Comparison of ENCODE assay signal across 22 mouse cellular contexts in the genomic region with DNA sequence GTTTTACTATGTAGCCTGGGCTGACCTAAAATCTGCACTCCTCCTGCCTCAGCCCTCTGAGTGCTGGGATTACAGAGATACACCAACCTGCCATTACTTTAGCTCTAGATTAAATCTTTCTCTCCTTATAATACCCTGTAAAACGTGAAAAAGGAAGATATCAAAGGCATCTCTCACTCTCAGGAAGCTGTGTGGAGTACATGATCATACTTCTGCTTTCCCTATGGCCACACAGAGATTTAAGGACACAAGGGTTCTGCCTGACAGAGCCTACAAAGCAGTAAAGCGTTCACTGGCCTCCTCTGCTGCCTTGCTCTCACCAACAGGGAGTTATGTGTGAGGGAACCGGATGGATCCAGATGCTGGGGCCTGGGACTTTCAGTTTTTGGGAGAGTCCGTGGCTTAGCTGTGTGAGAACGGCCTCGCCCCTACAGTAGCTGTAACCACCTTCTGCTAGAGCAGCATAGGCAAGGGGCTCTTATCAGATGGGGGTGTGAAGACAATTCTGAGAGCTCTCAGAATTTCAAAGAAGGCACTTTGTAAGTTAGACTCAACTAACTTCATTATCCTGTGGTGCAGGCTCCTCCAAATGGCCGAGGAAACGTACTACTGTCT. TPM values are rescaled to one million over a fixed set of nuclear protein-coding genes. Genes with fewer than 3 reads are reported as not detected.
A peak's percentile ranks its signal among the peaks of the same experiment; 100 is the strongest.
DNase-seq lines count a peak whose midpoint lies in the region; ATAC-seq and TF ChIP-seq lines count a peak whose summit lies in the region.
"Had no signal": no experiment of that assay in that cellular context is flagged by ENCODE, and none has a peak within 500 bp of the region (broad histone marks: within the 10 kb centered on the region; RNA-seq: fewer than 3 reads in every experiment).

No protein-coding gene starts in this region.

- 48% methylated on average over 8 of the region's 8 CpGs for WGBS in heart, embryonic 10.5 days
- WGBS in thymus, adult 2 months, result 61% methylated on average over 8 of the region's 8 CpGs
- WGBS in liver, embryonic 13.5 days (ENCODE audit: insufficient replicate concordance), result 27% methylated on average over 8 of the region's 8 CpGs

- H3K4me3 ChIP-seq in heart, embryonic 10.5 days, result no peak overlapping the region
- no peak overlapping the region for H3K4me3 ChIP-seq in thymus, adult 2 months (ENCODE audit: control insufficient read depth, insufficient read depth, low read length)
- H3K4me3 ChIP-seq in MEL (ENCODE audit: control insufficient read depth in 1 of 2, insufficient read depth in 1 of 2, low read depth in 2 of 2, low read length in 2 of 2), result no peak overlapping the region
- H3K4me3 ChIP-seq in liver, embryonic 13.5 days (replicated peaks), result no peak overlapping the region
- H3K4me3 ChIP-seq: embryonic facial prominence, embryonic 10.5 days; hindbrain, embryonic 12.5 days had no signal

- no peak overlapping the region for H3K4me2 ChIP-seq in liver, embryonic 13.5 days
- H3K4me2 ChIP-seq: hindbrain, embryonic 12.5 days had no signal

- TF ChIP-seq POLR2A in thymus, adult 2 months (IDR thresholded peaks at IDR 0.05; ENCODE audit: control insufficient read depth, extremely low read depth, insufficient read depth, low read length, poor library complexity), result no peak
- no peak for TF ChIP-seq POLR2A in MEL (IDR thresholded peaks at IDR 0.05; ENCODE audit: control insufficient read depth in 1 of 2, insufficient read depth in 1 of 2, low read depth in 1 of 2, low read length in 2 of 2, poor library complexity in 1 of 2)

- H3K4me1 ChIP-seq in heart, embryonic 10.5 days, result peaks cover 4% of the 10 kb centered on the region; the same call in 1 of the 2 replicates
- H3K4me1 ChIP-seq in thymus, adult 2 months (replicated peaks; ENCODE audit: control insufficient read depth, insufficient read depth, low read length), result peaks cover 14% of the 10 kb centered on the region
- peaks cover 0 to 13% of the 10 kb centered on the region in 2 experiments; a peak in 2 of 4 replicates for H3K4me1 ChIP-seq in MEL (ENCODE audit: control insufficient read depth in 1 of 2, insufficient read depth in 2 of 2, low read length in 2 of 2)
- peaks cover 26% of the 10 kb centered on the region for H3K4me1 ChIP-seq in liver, embryonic 13.5 days (replicated peaks)
- H3K4me1 ChIP-seq: hindbrain, embryonic 12.5 days had no signal

- no peak overlapping the region for H3K9ac ChIP-seq in MEL (ENCODE audit: control insufficient read depth, low read depth, low read length, poor library complexity, severe bottlenecking)
- no peak overlapping the region for H3K9ac ChIP-seq in liver, embryonic 13.5 days
- H3K9ac ChIP-seq: hindbrain, embryonic 12.5 days had no signal

- no peak for TF ChIP-seq CTCF in thymus, adult 2 months (IDR thresholded peaks at IDR 0.05; ENCODE audit: borderline replicate concordance, control insufficient read depth, extremely low read depth, insufficient read depth, low read length, poor library complexity)
- no peak for TF ChIP-seq CTCF in MEL (IDR thresholded peaks at IDR 0.05 in 2 of 3, conservative IDR thresholded peaks at IDR 0.05 in 1 of 3; ENCODE audit: control insufficient read depth in 1 of 3, insufficient read depth in 1 of 3, low read depth in 2 of 3, low read length in 3 of 3, poor library complexity in 1 of 3, severe bottlenecking in 1 of 3)

- H3K9me3 ChIP-seq in heart, embryonic 10.5 days, result no peaks in the 10 kb centered on the region
- no peaks in the 10 kb centered on the region for H3K9me3 ChIP-seq in MEL (replicated peaks; ENCODE audit: insufficient read depth, low read length)
- no peaks in the 10 kb centered on the region for H3K9me3 ChIP-seq in liver, embryonic 13.5 days (replicated peaks)
- H3K9me3 ChIP-seq: embryonic facial prominence, embryonic 10.5 days; hindbrain, embryonic 12.5 days had no signal

- peak; percentile 43; the same call in 1 of the 2 replicates for ATAC-seq in liver, embryonic 13.5 days (ENCODE audit: low read depth)
- ATAC-seq: forebrain, embryonic 14.5 days; hindbrain, embryonic 16.5 days; Patski had no signal

- no peaks in the 10 kb centered on the region for H3K36me3 ChIP-seq in heart, embryonic 10.5 days
- H3K36me3 ChIP-seq in thymus, adult 2 months (ENCODE audit: control insufficient read depth, insufficient read depth, low read length), result no peaks in the 10 kb centered on the region
- H3K36me3 ChIP-seq in MEL (ENCODE audit: control insufficient read depth in 1 of 2, insufficient read depth in 2 of 2, low read length in 2 of 2), result peaks cover 0 to 7% of the 10 kb centered on the region in 2 experiments; a peak in 2 of 4 replicates
- no peaks in the 10 kb centered on the region for H3K36me3 ChIP-seq in liver, embryonic 13.5 days
- H3K36me3 ChIP-seq: embryonic facial prominence, embryonic 10.5 days; hindbrain, embryonic 12.5 days had no signal

- H3K79me2 ChIP-seq in MEL (ENCODE audit: control insufficient read depth, insufficient read depth, low read length, poor library complexity), result no peaks in the 10 kb centered on the region

- no peaks in the 10 kb centered on the region for H3K27me3 ChIP-seq in heart, embryonic 10.5 days (ENCODE audit: insufficient read depth, poor library complexity, severe bottlenecking)
- no peaks in the 10 kb centered on the region for H3K27me3 ChIP-seq in thymus, adult 2 months (ENCODE audit: control insufficient read depth, insufficient read depth, low read length)
- H3K27me3 ChIP-seq in MEL (ENCODE audit: control insufficient read depth in 1 of 2, insufficient read depth in 2 of 2, low read length in 2 of 2), result no peaks in the 10 kb centered on the region
- no peaks in the 10 kb centered on the region for H3K27me3 ChIP-seq in liver, embryonic 13.5 days
- H3K27me3 ChIP-seq: hindbrain, embryonic 12.5 days; Patski had no signal

- no peak for TF ChIP-seq RAD21 in MEL (IDR thresholded peaks at IDR 0.05; ENCODE audit: low read depth, low read length)

- DNase-seq in heart, embryonic 10.5 days (ENCODE audit: low spot score), result no peak
- no peak for DNase-seq in heart, adult 11 months
- DNase-seq in thymus, adult 2 months, result no peak
- no peak for DNase-seq in thymus, postnatal 10 days (ENCODE audit: low spot score in 2 of 2)
- DNase-seq in MEL (ENCODE audit: low read depth, low spot score), result peak; percentile 56
- DNase-seq in liver, embryonic 13.5 days, result no peak
- DNase-seq in gastrocnemius, adult 8-10 months (ENCODE audit: low spot score in 2 of 2), result no peak
- DNase-seq in gastrocnemius, postnatal 10 days, result no peak
- DNase-seq: adrenal gland, adult 2 months; adrenal gland, postnatal 25 days; B cell, adult 2 months; cerebellum, adult 18-20 months; cerebellum, adult 9-11 months; cerebellum, postnatal 36 days; gastrocnemius, postnatal 14 days; heart, postnatal 10 days; heart, postnatal 4 days had no signal

- no peak for TF ChIP-seq EP300 in MEL (IDR thresholded peaks at IDR 0.05; ENCODE audit: low read depth in 1 of 2, low read length in 2 of 2)

- H3K27ac ChIP-seq in heart, embryonic 10.5 days, result 0 out of 2 replicates have a peak overlapping the region, but pooled peaks have one; percentile 29
- peak overlapping the region; percentile 39; the same call in 1 of the 2 replicates for H3K27ac ChIP-seq in thymus, adult 2 months (ENCODE audit: control insufficient read depth, insufficient read depth, low read length)
- no peak overlapping the region for H3K27ac ChIP-seq in MEL (ENCODE audit: control insufficient read depth, low read depth, low read length)
- no peak overlapping the region for H3K27ac ChIP-seq in liver, embryonic 13.5 days
- H3K27ac ChIP-seq: embryonic facial prominence, embryonic 10.5 days; hindbrain, embryonic 12.5 days had no signal

TF ChIP-seq in MEL, 35 proteins besides CTCF, POLR2A, EP300 and RAD21:
- TF ChIP-seq RCOR1 (IDR thresholded peaks at IDR 0.05; ENCODE audit: low read depth, low read length) (peak; percentile 58), BHLHE40 (IDR thresholded peaks at IDR 0.05; ENCODE audit: borderline replicate concordance, low read depth, low read length) (0 out of 2 replicates have a peak, but pooled peaks have one; percentile 31), MXI1 (IDR thresholded peaks at IDR 0.05; ENCODE audit: low read depth, low read length) (no peak), GATA1 (IDR thresholded peaks at IDR 0.05; ENCODE audit: low read depth, low read length) (peak; percentile 44)
TF ChIP-seq in MEL: peak in this region for 3.

RNA-seq across cellular contexts. Expression of a gene that starts 36.7 kb away (rescaled TPM):
- polyA plus RNA-seq in heart, embryonic 10.5 days (2016; fragmentation: Nextera tagmentation; extraction: Ambion mirVana), result 45.9 and 53.7 TPM in 2 replicates
- 46.2 and 51.7 TPM in 2 replicates for polyA plus RNA-seq in thymus, adult 2 months (2012; rRNA removed)
- total RNA-seq in MEL (2012; rRNA removed), result 84.2 and 94.4 TPM in 2 replicates
- polyA plus RNA-seq in MEL (2012; ENCODE audit: insufficient read depth in 1 of 2, insufficient read length in 2 of 2, low read depth in 1 of 2, low replicate concordance in 2 of 2, missing spikeins in 1 of 2), result 100 to 1,000 TPM in 1 of 2 experiments, 10 to 100 TPM in 1; 68.5 to 179 TPM
- polyA plus RNA-seq in liver, embryonic 13.5 days (2015; fragmentation: Nextera tagmentation; extraction: Ambion mirVana), result 24.2 and 28.6 TPM in 2 replicates
- 10 to 100 TPM; 29.8 to 41.7 (median 32.2) TPM for total RNA-seq in gastrocnemius, adult 8-10 months (2022)
- 10 to 100 TPM; 22.7 to 25.9 TPM for total RNA-seq in gastrocnemius, postnatal 10 days (2021)

RNA-seq across cellular contexts. Expression of a gene that starts 36.8 kb away (rescaled TPM):
- polyA plus RNA-seq in heart, embryonic 10.5 days (2016; fragmentation: Nextera tagmentation; extraction: Ambion mirVana), result 757 and 1,068 TPM in 2 replicates
- 107 and 133 TPM in 2 replicates for polyA plus RNA-seq in thymus, adult 2 months (2012; rRNA removed)
- total RNA-seq in MEL (2012; rRNA removed), result 678 and 686 TPM in 2 replicates
- 100 to 1,000 TPM in 1 of 2 experiments, not detected in 1; 600 TPM for polyA plus RNA-seq in MEL (2012; ENCODE audit: insufficient read depth in 1 of 2, insufficient read length in 2 of 2, low read depth in 1 of 2, low replicate concordance in 2 of 2, missing spikeins in 1 of 2)
- polyA plus RNA-seq in liver, embryonic 13.5 days (2015; fragmentation: Nextera tagmentation; extraction: Ambion mirVana), result 678 and 901 TPM in 2 replicates
- 100 to 1,000 TPM in 3 of 4 experiments, 10 to 100 TPM in 1; 90.7 to 109 (median 107) TPM for total RNA-seq in gastrocnemius, adult 8-10 months (2022)
- 100 to 1,000 TPM; 176 to 183 TPM for total RNA-seq in gastrocnemius, postnatal 10 days (2021)

Comparison
In these comparisons a context has a peak if more than half of its experiments do, and no peak if none do; other contexts are left out.
1. H3K27ac ChIP-seq: peak in heart, embryonic 10.5 days (single experiment) and thymus, adult 2 months (single experiment); none in MEL (single experiment) and liver, embryonic 13.5 days (single experiment).